Mouse (Mus musculus) intestine, embryonic 16.5 days (tissue): ENCODE data around the gene Oat. TPM values are rescaled to one million over a fixed set of nuclear protein-coding genes. Genes with fewer than 3 reads are reported as not detected.

Experiments
- ATAC-seq: fragments of 200-750 bp; cut with Nextera tagmentation; 2 replicates; pipeline ENCODE4 v1.8.0; 2017; ENCODE audit warnings: moderate TSS enrichment, moderate library complexity
- H3K27ac ChIP-seq: fragments of 300-500 bp; sonication (generic); 2 replicates; pipeline ENCODE4 v1.5.1; 2014; ENCODE audit warnings: mild to moderate bottlenecking, low read length
- H3K27me3 ChIP-seq: fragments of 300-500 bp; sonication (generic); replicated peaks from 2 replicates; pipeline ENCODE4 v1.6.1; 2014; ENCODE audit warnings: low read length, control low read depth, mixed read lengths; ENCODE audit not compliant: control insufficient read depth, insufficient read depth
- H3K36me3 ChIP-seq: fragments of 300-500 bp; sonication (generic); 2 replicates; pipeline ENCODE4 v1.6.1; 2014; ENCODE audit warnings: low read length, control low read depth; ENCODE audit not compliant: control insufficient read depth, insufficient read depth
- H3K4me1 ChIP-seq: fragments of 300-500 bp; sonication (generic); 2 replicates; pipeline ENCODE4 v1.6.1; 2014; ENCODE audit warnings: low read length, control low read depth, mixed read lengths; ENCODE audit not compliant: control insufficient read depth, insufficient read depth
- H3K4me2 ChIP-seq: fragments of 300-500 bp; sonication (generic); 2 replicates; pipeline ENCODE4 v1.6.1; 2014; ENCODE audit warnings: low read depth, low read length, control low read depth
- H3K4me3 ChIP-seq: fragments of 300-500 bp; sonication (generic); 2 replicates; pipeline ENCODE4 v1.5.1; 2014; ENCODE audit warnings: mild to moderate bottlenecking, low read length
- H3K9ac ChIP-seq: fragments of 300-500 bp; sonication (generic); 2 replicates; pipeline ENCODE4 v1.6.1; 2014; ENCODE audit warnings: low read depth, low read length
- H3K9me3 ChIP-seq: fragments of 300-500 bp; sonication (generic); 2 replicates; pipeline ENCODE4 v1.6.1; 2016; ENCODE audit warnings: low read length, control low read depth; ENCODE audit not compliant: control insufficient read depth
- WGBS: fragments of 180-500 bp; shearing (Covaris S2); extraction: QIAGEN DNeasy Blood & Tissue Kit; methylation state at CpG from one replicate; pipeline ENCODE4 v1.1.7; 2014; 5-methylcytosine and 5-hydroxymethylcytosine counted together
- polyA plus RNA-seq: library from polyadenylated mRNA; unstranded; fragments of >200 nt; fragmentation: Nextera tagmentation; extraction: Ambion mirVana; gene quantifications from 2 replicates; pipeline ENCODE4 v1.2.1, GENCODE M21; 2015

Gene Oat
- polyA plus RNA-seq, 1 experiment from 2014 or later: 1,956 TPM

- 93% methylated on average over 4 of the region's 4 CpGs for WGBS
- H3K9me3 ChIP-seq: no peaks in the 10 kb centered on the region
- H3K4me2 ChIP-seq: no peak overlapping the region
- H3K27me3 ChIP-seq: no peaks in the 10 kb centered on the region
- H3K4me3 ChIP-seq: no peak overlapping the region
- no peak overlapping the region for H3K27ac ChIP-seq
- no peak overlapping the region for H3K9ac ChIP-seq
- no peak for ATAC-seq
- peaks cover 5% of the 10 kb centered on the region; the same call in 1 of the 2 replicates for H3K4me1 ChIP-seq
- no peaks in the 10 kb centered on the region for H3K36me3 ChIP-seq
These were observed 32.3 kb upstream of the Oat start for GRCm38 (mm10) chr7:132608316-132609020.

DNA sequence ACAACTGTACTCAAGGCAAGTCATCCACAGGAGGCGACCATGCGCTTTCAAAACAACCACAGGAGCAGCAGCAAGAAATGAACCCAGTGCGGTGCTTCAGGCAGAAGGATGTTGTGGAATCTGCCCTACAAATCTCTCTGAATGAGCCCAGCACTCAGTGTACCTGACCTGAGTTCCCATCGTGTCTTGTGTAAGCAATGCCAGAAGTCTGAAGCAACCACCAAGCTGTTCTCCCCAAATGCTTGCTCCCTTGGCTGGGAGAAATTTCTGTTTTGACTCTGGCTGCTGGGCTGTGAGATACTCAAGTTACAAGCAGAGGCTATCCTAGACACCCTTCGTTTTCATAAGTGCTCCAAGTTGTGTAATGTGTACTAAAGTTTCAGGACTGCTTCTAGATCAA is 29.5 kb upstream of the Oat start:
- H3K27me3 ChIP-seq: peaks cover 4% of the 10 kb centered on the region; the same call in 1 of the 2 replicates
- H3K4me2 ChIP-seq: no peak overlapping the region
- no peak for ATAC-seq
- H3K27ac ChIP-seq: no peak overlapping the region
- no peak overlapping the region for H3K4me3 ChIP-seq
- no peaks in the 10 kb centered on the region for H3K36me3 ChIP-seq
- H3K4me1 ChIP-seq: peaks cover 3% of the 10 kb centered on the region; the same call in 1 of the 2 replicates
- H3K9ac ChIP-seq: no peak overlapping the region
- no peaks in the 10 kb centered on the region for H3K9me3 ChIP-seq
- 55% methylated on average over 5 of the region's 5 CpGs for WGBS

DNA sequence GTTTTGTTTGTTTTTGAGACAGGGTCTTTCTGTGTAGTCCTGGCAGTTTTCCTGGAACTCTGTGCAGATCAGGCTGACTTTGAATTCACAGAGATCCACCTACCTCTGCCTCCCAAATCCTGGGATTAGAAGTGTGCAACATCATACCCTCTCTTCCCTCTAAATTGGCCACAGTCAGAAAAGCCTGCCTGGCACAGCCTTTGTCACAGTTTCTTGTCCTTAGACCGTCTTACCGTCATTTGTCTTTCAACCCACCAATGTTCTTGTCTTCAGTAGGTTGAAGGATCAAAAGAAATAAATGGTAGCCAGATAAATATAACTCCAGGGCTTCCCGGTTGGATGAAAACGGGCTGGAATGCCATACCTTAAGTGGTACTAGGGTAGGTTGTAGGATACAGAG is 28.5 kb upstream of the Oat start:
- Histone ChIP-seq H3K27me3 (peaks cover 11% of the 10 kb centered on the region; the same call in 1 of the 2 replicates), H3K4me2 (no peak overlapping the region), H3K9ac (no peak overlapping the region), H3K9me3 (no peaks in the 10 kb centered on the region), H3K4me3 (no peak overlapping the region), H3K4me1 (0 out of 2 replicates have a peak, but pooled peaks cover 4% of the 10 kb centered on the region), H3K27ac (no peak overlapping the region), H3K36me3 (no peaks in the 10 kb centered on the region)
- no peak for ATAC-seq
- WGBS: 90% methylated on average over 4 of the region's 4 CpGs

DNA sequence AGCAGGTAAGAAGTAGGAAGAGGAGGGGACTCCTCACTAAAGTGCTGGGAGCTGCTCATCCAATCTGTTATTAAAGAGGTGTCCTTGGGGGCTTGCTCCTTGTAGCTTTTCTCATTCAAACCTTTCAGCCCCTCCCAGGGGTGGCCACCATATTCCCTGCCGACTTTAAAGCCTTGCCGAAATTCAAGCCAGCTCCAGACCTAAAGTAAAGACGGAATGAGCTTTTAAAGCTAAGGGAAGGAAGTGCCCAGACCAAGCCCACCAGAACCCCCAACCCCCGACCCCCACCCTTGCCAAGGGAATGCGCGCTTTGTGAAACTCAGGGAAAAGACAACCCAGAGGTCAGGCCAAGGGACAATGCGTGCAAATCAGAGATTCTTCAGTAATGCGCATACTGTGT is 24.7 kb upstream of the Oat start:
- H3K4me2 ChIP-seq: no peak overlapping the region
- 22% methylated on average over 8 of the region's 8 CpGs for WGBS
- H3K36me3 ChIP-seq: no peaks in the 10 kb centered on the region
- peaks cover 30% of the 10 kb centered on the region for H3K4me1 ChIP-seq
- H3K27ac ChIP-seq: no peak overlapping the region
- peaks cover 35% of the 10 kb centered on the region for H3K27me3 ChIP-seq
- H3K4me3 ChIP-seq: no peak overlapping the region
- no peak overlapping the region for H3K9ac ChIP-seq
- no peak for ATAC-seq
- H3K9me3 ChIP-seq: no peaks in the 10 kb centered on the region

- no peak for ATAC-seq
- no peaks in the 10 kb centered on the region for H3K36me3 ChIP-seq
- peak overlapping the region; percentile 82 for H3K4me2 ChIP-seq
- H3K4me1 ChIP-seq: peaks cover 30% of the 10 kb centered on the region
- H3K27ac ChIP-seq: no peak overlapping the region
- WGBS: 8% methylated on average over 9 of the region's 9 CpGs
- no peaks in the 10 kb centered on the region for H3K9me3 ChIP-seq
- peaks cover 35% of the 10 kb centered on the region for H3K27me3 ChIP-seq
- no peak overlapping the region for H3K9ac ChIP-seq
- H3K4me3 ChIP-seq: peak overlapping the region; percentile 44
These were observed 23.8 kb upstream of the Oat start for GRCm38 (mm10) chr7:132600026-132600425.

DNA sequence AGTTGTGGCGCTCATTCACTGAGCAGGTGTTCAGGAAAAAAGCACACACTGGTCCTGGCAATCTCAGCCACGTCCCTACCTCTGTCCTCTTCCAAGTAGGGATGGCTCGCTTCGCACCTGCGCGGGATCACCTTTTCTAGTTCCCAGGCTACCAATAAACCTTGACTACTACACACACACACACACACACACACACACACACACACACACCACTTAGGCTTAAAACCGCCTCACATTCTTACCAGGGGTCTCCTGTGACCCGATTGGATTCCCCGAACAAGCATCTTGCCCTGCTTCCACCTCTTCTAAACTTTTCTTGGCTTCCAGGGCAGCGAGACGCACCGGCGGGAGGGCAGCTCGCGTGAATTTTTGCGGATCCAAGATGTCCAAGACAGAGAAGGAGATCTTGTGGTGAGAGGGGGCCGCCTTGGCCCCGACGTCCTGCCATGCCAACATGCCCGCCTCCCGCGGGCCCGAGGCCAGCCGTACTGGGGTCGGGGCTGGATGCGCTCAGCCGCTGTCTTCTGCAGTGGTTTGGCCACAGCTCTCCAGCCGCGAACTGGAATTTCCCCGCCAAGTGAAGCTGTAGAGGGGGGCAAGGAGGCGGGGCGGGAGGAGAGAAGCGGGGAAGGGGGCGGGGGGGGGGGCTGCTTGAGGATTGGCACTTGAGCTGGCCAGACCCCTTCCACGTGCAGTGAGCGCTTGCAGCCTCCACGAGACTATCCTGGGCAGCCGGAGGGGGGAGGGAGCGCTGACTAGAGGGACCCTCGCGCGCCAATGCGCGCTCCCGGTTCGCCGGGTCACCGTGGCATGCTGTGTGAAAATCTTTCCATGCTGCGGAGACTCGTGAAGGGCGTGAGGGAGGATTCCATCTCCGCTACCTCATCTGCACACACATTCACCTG is 23.1 kb upstream of the Oat start, which contains the start of gene Nkx1-2:
Gene Nkx1-2, minus strand, starts transcription at position 567 of the 905 bp plus-strand sequence.
- Histone ChIP-seq H3K4me1 (peaks cover 30% of the 10 kb centered on the region), H3K27ac (no peak within 1 kb of the TSS), H3K27me3 (peaks cover 35% of the 10 kb centered on the region), H3K36me3 (no peaks in the 10 kb centered on the region), H3K9me3 (no peaks in the 10 kb centered on the region), H3K4me3 (peak within 1 kb of the TSS; percentile 60), H3K9ac (peak within 1 kb of the TSS; percentile 50), H3K4me2 (peak within 1 kb of the TSS; percentile 85)
- 2% methylated on average over 50 of the region's 52 CpGs for WGBS
- no peak; the same call in 1 of the 2 replicates for ATAC-seq

DNA sequence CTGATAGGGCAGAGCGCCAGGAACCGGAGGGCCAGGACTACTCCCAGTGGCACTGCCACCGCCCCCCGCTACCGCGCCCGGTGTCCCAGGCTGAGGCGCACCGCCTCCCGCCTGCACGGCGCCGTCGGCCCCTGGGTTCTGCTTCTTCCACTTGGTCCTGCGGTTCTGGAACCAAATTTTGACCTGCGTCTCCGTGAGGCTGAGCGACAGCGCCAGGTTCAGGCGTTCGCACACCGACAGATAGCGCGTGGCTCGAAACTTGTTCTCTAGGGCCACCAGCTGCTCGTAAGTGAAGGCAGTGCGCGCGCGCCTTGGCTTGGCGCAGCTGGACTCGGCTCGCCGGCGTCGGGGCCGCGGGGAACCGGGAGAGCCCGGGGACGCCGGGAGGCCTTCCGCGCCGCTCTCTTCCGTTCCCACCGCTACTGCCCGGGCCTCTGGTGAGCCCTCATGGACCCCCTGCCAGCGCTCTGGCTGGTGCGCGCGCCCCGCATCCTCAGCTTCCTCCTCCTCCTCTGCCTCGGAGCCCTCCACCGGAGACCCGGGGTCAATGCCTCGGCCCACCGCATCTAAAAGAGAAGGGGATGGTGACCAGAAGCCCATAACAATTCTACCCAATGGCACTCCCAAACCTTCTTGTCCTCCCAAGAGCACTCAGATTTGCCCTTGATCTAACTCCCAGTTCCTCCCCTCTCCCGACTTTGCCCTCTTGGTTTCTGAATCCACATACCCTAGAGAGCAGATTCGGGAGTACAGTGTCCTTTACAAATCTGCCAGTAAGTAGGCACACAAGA is 21.2 kb upstream of the Oat start:
- ATAC-seq: peak; percentile 78
- Histone ChIP-seq H3K9me3 (no peaks in the 10 kb centered on the region), H3K27ac (peak overlapping the region; percentile 55; the same call in 1 of the 2 replicates), H3K4me1 (peaks cover 30% of the 10 kb centered on the region), H3K4me3 (peak overlapping the region; percentile 60), H3K27me3 (peaks cover 35% of the 10 kb centered on the region), H3K36me3 (no peaks in the 10 kb centered on the region), H3K9ac (peak overlapping the region; percentile 73), H3K4me2 (peak overlapping the region; percentile 85)
- WGBS: under 1% methylated on average over 54 of the region's 60 CpGs

DNA sequence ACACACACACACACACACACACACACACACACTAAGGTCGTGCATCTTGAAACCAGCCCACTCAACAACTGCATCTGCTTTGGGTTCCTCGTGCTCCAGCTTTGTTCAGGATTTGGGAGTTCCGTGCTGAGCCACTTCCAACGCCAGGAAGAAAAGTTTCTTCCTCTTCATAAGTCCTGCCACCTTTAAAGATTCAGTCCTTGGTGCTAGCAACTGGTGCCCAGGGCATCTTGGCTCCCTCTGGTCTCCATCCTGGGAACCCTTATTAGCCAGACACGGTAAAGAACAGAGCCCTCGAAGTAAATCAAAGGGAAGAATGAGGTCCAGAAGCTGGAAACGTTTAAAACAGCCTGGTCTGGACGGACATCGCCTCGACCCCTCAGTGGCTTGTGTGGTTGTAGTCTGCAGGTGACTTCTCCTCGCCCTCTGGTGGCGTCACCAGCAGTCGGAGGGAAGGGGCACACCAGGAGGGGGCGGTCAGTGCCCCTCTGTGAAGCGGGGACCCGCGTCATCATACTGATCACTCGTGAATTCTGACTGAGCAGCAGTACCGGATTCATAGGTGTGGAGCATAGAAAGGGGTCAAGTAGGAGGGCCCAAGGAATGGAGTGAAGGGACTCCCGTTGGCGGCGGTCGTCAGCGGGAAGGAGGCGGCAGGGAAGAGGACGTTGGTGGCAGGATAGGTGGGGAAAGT is 20.5 kb upstream of the Oat start:
- H3K36me3 ChIP-seq: no peaks in the 10 kb centered on the region
- peak overlapping the region; percentile 73 for H3K9ac ChIP-seq
- no peaks in the 10 kb centered on the region for H3K9me3 ChIP-seq
- H3K27ac ChIP-seq: peak overlapping the region; percentile 55; the same call in 1 of the 2 replicates
- H3K27me3 ChIP-seq: peaks cover 33% of the 10 kb centered on the region
- peak; percentile 56 for ATAC-seq
- H3K4me2 ChIP-seq: peak overlapping the region; percentile 85
- peaks cover 30% of the 10 kb centered on the region for H3K4me1 ChIP-seq
- H3K4me3 ChIP-seq: peak overlapping the region; percentile 60
- WGBS: 15% methylated on average over 26 of the region's 26 CpGs
